Mouse (Mus musculus) midbrain, embryonic 12.5 days (tissue): ENCODE data around the gene Ajap1. TPM values are rescaled to one million over a fixed set of nuclear protein-coding genes. Genes with fewer than 3 reads are reported as not detected.

Source experiments
- ATAC-seq: fragments of 200-750 bp; cut with Nextera tagmentation; 2 replicates; pipeline ENCODE4 v1.8.0; 2017; ENCODE audit warnings: low read depth, moderate TSS enrichment, moderate library complexity; ENCODE audit not compliant: low FRiP score
- H3K27ac ChIP-seq: fragments of 300-500 bp; sonication (generic); replicated peaks from 2 replicates; pipeline ENCODE4 v1.5.1; 2016; ENCODE audit warnings: mild to moderate bottlenecking
- H3K27me3 ChIP-seq: fragments of 300-500 bp; sonication (generic); 2 replicates; pipeline ENCODE4 v1.6.1; 2016; ENCODE audit warnings: mild to moderate bottlenecking
- H3K36me3 ChIP-seq: fragments of 300-500 bp; sonication (generic); 2 replicates; pipeline ENCODE4 v1.6.1; 2016
- H3K4me1 ChIP-seq: fragments of 300-500 bp; sonication (generic); 2 replicates; pipeline ENCODE4 v1.6.1; 2016
- H3K4me2 ChIP-seq: fragments of 300-500 bp; sonication (generic); replicated peaks from 2 replicates; pipeline ENCODE4 v1.6.1; 2016; ENCODE audit warnings: mild to moderate bottlenecking, moderate library complexity
- H3K4me3 ChIP-seq: fragments of 300-500 bp; sonication (generic); 2 replicates; pipeline ENCODE4 v1.5.1; 2016; ENCODE audit warnings: mild to moderate bottlenecking
- H3K9ac ChIP-seq: fragments of 300-500 bp; sonication (generic); replicated peaks from 2 replicates; pipeline ENCODE4 v1.6.1; 2016; ENCODE audit warnings: mild to moderate bottlenecking, moderate library complexity
- H3K9me3 ChIP-seq: fragments of 300-500 bp; sonication (generic); 2 replicates; pipeline ENCODE4 v1.6.1; 2016; ENCODE audit warnings: mild to moderate bottlenecking
- WGBS: fragments of 180-500 bp; shearing (Covaris S2); methylation state at CpG from one replicate; pipeline ENCODE4 v1.1.7; 2016; 5-methylcytosine and 5-hydroxymethylcytosine counted together
- polyA plus RNA-seq: library from polyadenylated mRNA; unstranded; fragments of >200 nt; fragmentation: Nextera tagmentation; extraction: Ambion mirVana; gene quantifications from 2 replicates; pipeline ENCODE4 v1.2.1, GENCODE M21; 2016

The Ajap1 gene
- polyA plus RNA-seq, 1 experiment from 2014 or later: 3.3 TPM

DNA sequence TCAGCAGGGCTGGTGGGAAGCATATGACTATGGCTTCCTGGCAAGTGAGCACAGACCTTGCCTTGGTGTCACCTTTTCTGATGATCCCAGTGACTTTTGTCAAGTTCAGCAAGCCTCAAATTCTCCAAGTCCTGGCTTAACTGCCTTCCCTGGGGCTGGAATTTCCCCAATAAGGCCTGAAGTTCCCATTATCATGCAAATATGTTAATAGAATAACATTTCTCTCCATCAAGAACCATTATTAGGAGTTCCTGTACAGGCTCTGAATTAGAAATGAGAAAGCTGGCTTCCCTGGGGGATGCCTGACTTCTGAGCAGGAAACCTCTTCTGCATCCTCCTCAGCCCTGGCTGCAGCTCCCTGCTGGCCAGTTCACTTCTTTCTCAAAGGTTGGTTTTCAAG is 141.7 kb downstream of the Ajap1 start:
- Histone ChIP-seq H3K36me3 (no peaks in the 10 kb centered on the region), H3K9ac (no peak overlapping the region), H3K4me1 (peaks cover 4% of the 10 kb centered on the region; the same call in 1 of the 2 replicates), H3K4me3 (no peak overlapping the region), H3K9me3 (peaks cover 5% of the 10 kb centered on the region), H3K4me2 (no peak overlapping the region), H3K27me3 (no peaks in the 10 kb centered on the region), H3K27ac (no peak overlapping the region)
- no peak for ATAC-seq

DNA sequence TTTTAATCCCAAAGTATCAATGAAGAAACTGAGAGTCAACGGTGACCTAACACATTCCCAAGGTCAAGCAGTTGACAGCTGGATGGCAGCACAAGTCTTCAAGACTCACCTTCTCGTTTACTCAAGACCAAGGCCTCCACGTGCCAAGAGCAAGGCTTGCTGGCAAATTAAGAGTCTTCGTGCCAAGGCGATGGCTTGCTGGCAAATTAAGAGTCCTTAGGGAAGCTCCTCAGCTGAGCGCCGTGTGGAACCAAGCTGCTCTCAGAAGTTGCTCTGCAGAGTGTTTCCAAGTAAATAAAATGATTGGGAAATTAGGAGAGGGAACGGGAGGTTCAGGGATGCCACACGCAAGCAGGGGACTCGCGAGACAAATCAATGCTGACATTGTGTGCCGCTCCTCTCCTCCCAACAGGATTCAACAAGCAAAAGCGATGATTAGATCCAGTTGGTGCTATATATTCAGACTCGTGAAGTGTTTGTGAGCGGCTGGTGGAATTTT is 147.3 kb downstream of the Ajap1 start:
- H3K9ac ChIP-seq: no peak overlapping the region
- H3K36me3 ChIP-seq: no peaks in the 10 kb centered on the region
- H3K27ac ChIP-seq: no peak overlapping the region
- ATAC-seq: no peak
- no peaks in the 10 kb centered on the region for H3K9me3 ChIP-seq
- H3K4me2 ChIP-seq: no peak overlapping the region
- 84% methylated on average over 15 of the region's 15 CpGs for WGBS
- H3K4me1 ChIP-seq: no peaks in the 10 kb centered on the region
- no peak overlapping the region for H3K4me3 ChIP-seq
- H3K27me3 ChIP-seq: no peaks in the 10 kb centered on the region

GRCm38 (mm10) chr4:153327809-153328208 is 154.8 kb downstream of the Ajap1 start:
- Histone ChIP-seq H3K36me3 (no peaks in the 10 kb centered on the region), H3K27ac (no peak overlapping the region), H3K4me1 (no peaks in the 10 kb centered on the region), H3K27me3 (no peaks in the 10 kb centered on the region), H3K9me3 (no peaks in the 10 kb centered on the region), H3K4me3 (no peak overlapping the region), H3K4me2 (no peak overlapping the region), H3K9ac (no peak overlapping the region)
- no peak for ATAC-seq
- 73% methylated on average over 10 of the region's 10 CpGs for WGBS
